Comparison of ENCODE assay signal across 18 mouse cellular contexts in genomic region chr16:34293675-34294074, GRCm38 (mm10).
DNase-seq lines count a peak whose midpoint lies in the region; TF ChIP-seq lines count a peak whose summit lies in the region.
"Had no signal": no experiment of that assay in that cellular context is flagged by ENCODE, and none has a peak within 500 bp of the region (broad histone marks: within the 10 kb centered on the region; RNA-seq: fewer than 3 reads in every experiment).

No protein-coding gene starts in this region.

- no peak for TF ChIP-seq EP300 in heart, adult 2 months (IDR thresholded peaks at IDR 0.05; ENCODE audit: insufficient read depth, low read depth, low read length)

- DNase-seq in heart, adult 2 months: no peak
- no peak for DNase-seq in heart, adult 18-20 months
- DNase-seq in left cerebral cortex, adult 2 months (ENCODE audit: extremely low spot score in 1 of 2, low spot score in 2 of 2): no peak
- no peak for DNase-seq in left cerebral cortex, adult 8-10 months (ENCODE audit: low spot score in 2 of 2)
- DNase-seq in 416B (ENCODE audit: low read depth): peak; percentile 24
- DNase-seq in adipocyte (ENCODE audit: low spot score): peak; percentile 16
- no peak for DNase-seq in thymus, postnatal 4 days
- DNase-seq: adrenal gland, adult 8-10 months; cerebellum, adult 2 months; gastrocnemius, postnatal 14 days; kidney, postnatal 10 days had no signal

- no peaks in the 10 kb centered on the region for H3K4me1 ChIP-seq in heart, adult 2 months (ENCODE audit: control insufficient read depth, insufficient read depth, low read length)
- H3K4me1 ChIP-seq: embryonic facial prominence, embryonic 13.5 days; hindbrain, embryonic 10.5 days; limb, embryonic 12.5 days had no signal

- intact Hi-C loops in heart, adult 2 months (cut with DNase I): no loop called here
- intact Hi-C loops in left cerebral cortex, adult 2 months (cut with DNase I): loop anchor here (5.0 kb wide), 1 partner anchor 166 kb away; no protein-coding TSS in a partner anchor

- no peak for TF ChIP-seq POLR2A in heart, adult 2 months (IDR thresholded peaks at IDR 0.05; ENCODE audit: insufficient read depth, low read depth, low read length)

- peak; percentile 44 for TF ChIP-seq CTCF in heart, adult 2 months (IDR thresholded peaks at IDR 0.05)
- peak; percentile 34 for TF ChIP-seq CTCF in left cerebral cortex, adult 2 months (IDR thresholded peaks at IDR 0.05)

- H3K4me3 ChIP-seq in heart, adult 2 months: no peak overlapping the region
- H3K4me3 ChIP-seq in left cerebral cortex, adult 2 months: no peak overlapping the region
- H3K4me3 ChIP-seq: embryonic facial prominence, embryonic 13.5 days; heart, embryonic 13.5 days; hindbrain, embryonic 10.5 days; limb, embryonic 12.5 days; midbrain, embryonic 12.5 days had no signal

- no peak overlapping the region for H3K27ac ChIP-seq in heart, adult 2 months
- no peak overlapping the region for H3K27ac ChIP-seq in left cerebral cortex, adult 2 months
- H3K27ac ChIP-seq: embryonic facial prominence, embryonic 13.5 days; heart, embryonic 13.5 days; hindbrain, embryonic 10.5 days; limb, embryonic 12.5 days; liver, embryonic 14.5 days; macrophage; midbrain, embryonic 12.5 days had no signal

- no peak overlapping the region for H3K9ac ChIP-seq in heart, adult 2 months (ENCODE audit: low read depth, low read length)
- H3K9ac ChIP-seq: embryonic facial prominence, embryonic 13.5 days; heart, embryonic 13.5 days; limb, embryonic 12.5 days; liver, embryonic 14.5 days; midbrain, embryonic 12.5 days had no signal

- no peaks in the 10 kb centered on the region for H3K36me3 ChIP-seq in heart, adult 2 months (ENCODE audit: control insufficient read depth, insufficient read depth, low read length)

- no peaks in the 10 kb centered on the region for H3K79me2 ChIP-seq in heart, adult 2 months (replicated peaks; ENCODE audit: control insufficient read depth, insufficient read depth, low read length)

- no peaks in the 10 kb centered on the region for H3K27me3 ChIP-seq in heart, adult 2 months (ENCODE audit: control insufficient read depth, insufficient read depth, low read length)
- H3K27me3 ChIP-seq: embryonic facial prominence, embryonic 13.5 days; heart, embryonic 13.5 days; limb, embryonic 12.5 days; midbrain, embryonic 12.5 days had no signal

- 93% methylated on average over 2 of the region's 2 CpGs for WGBS in heart, adult 2 months

Comparison
In these comparisons a context has a peak if more than half of its experiments do, and no peak if none do; other contexts are left out.
1. DNase-seq: peak in 416B (single experiment) and adipocyte (single experiment); none in heart, adult 2 months (0 of 2), heart, adult 18-20 months (0 of 2), left cerebral cortex, adult 2 months (0 of 2), left cerebral cortex, adult 8-10 months (0 of 2) and thymus, postnatal 4 days (single experiment).